Mouse (Mus musculus): ENCODE data around the gene Rps18.
A peak's percentile ranks its signal among the peaks of the same experiment; 100 is the strongest.

Gene Rps18

GRCm38 (mm10) chr17:33947430-33948089, 8.2 kb downstream of the Rps18 start:
- DNase-seq (ENCODE audit: low read depth, low spot score): no peak

GRCm38 (mm10) chr17:33943454-33943853, 12.3 kb downstream of the Rps18 start:
- DNase-seq (ENCODE audit: low read depth, low spot score): no peak

GRCm38 (mm10) chr17:33941381-33941780, 14.4 kb downstream of the Rps18 start:
- no peak for DNase-seq (ENCODE audit: low read depth, low spot score)

GRCm38 (mm10) chr17:33940981-33941380, 14.8 kb downstream of the Rps18 start:
- DNase-seq (ENCODE audit: low read depth, low spot score): no peak

- DNase-seq (ENCODE audit: low read depth, low spot score): peak; percentile 90
Observed at GRCm38 (mm10) chr17:33940206-33940805, 15.5 kb downstream of the Rps18 start, which contains the start of the genes Pfdn6 and Wdr46. TSS of gene Pfdn6 (minus strand) at chr17:33940343. TSS of gene Wdr46 (plus strand) at chr17:33940660.

- DNase-seq (ENCODE audit: low read depth, low spot score): no peak
Observed at GRCm38 (mm10) chr17:33938783-33939182, 17.0 kb downstream of the Rps18 start.

GRCm38 (mm10) chr17:33936993-33937392, 18.8 kb downstream of the Rps18 start:
- no peak for DNase-seq (ENCODE audit: low read depth, low spot score)

- DNase-seq (ENCODE audit: low read depth, low spot score): no peak
Observed at GRCm38 (mm10) chr17:33935422-33936055, 20.3 kb downstream of the Rps18 start.

GRCm38 (mm10) chr17:33932970-33933369, 22.8 kb downstream of the Rps18 start:
- no peak for DNase-seq (ENCODE audit: low read depth, low spot score)

- no peak for DNase-seq (ENCODE audit: low read depth, low spot score)
Observed at GRCm38 (mm10) chr17:33932448-33932847, 23.4 kb downstream of the Rps18 start.

GRCm38 (mm10) chr17:33931947-33932346, 23.9 kb downstream of the Rps18 start:
- DNase-seq (ENCODE audit: low read depth, low spot score): no peak

GRCm38 (mm10) chr17:33931159-33931866, 24.5 kb downstream of the Rps18 start:
- no peak for DNase-seq (ENCODE audit: low read depth, low spot score)

GRCm38 (mm10) chr17:33930280-33931158, 25.3 kb downstream of the Rps18 start:
- no peak for DNase-seq (ENCODE audit: low read depth, low spot score)

- DNase-seq (ENCODE audit: low read depth, low spot score): peak; percentile 94
Observed at GRCm38 (mm10) chr17:33929371-33930279, 26.2 kb downstream of the Rps18 start, which contains the start of gene Rgl2. TSS of gene Rgl2 (plus strand) at chr17:33929543.

- DNase-seq (ENCODE audit: low read depth, low spot score): no peak
Observed at GRCm38 (mm10) chr17:33928251-33928947, 27.4 kb downstream of the Rps18 start.

- DNase-seq (ENCODE audit: low read depth, low spot score): no peak
Observed at GRCm38 (mm10) chr17:33926207-33926932, 29.4 kb downstream of the Rps18 start.

GRCm38 (mm10) chr17:33925406-33926116, 30.2 kb downstream of the Rps18 start:
- no peak for DNase-seq (ENCODE audit: low read depth, low spot score)

All from forelimb bud, embryonic 11.5 days (tissue).